Mouse (Mus musculus) small intestine, adult 10 weeks (tissue): ENCODE measurements around the gene Aff1. TPM values are rescaled to one million over a fixed set of nuclear protein-coding genes. Genes with fewer than 3 reads are reported as not detected.

Experiments used
- polyA plus RNA-seq: library from polyadenylated mRNA; stranded (reverse); fragments of 350-450 nt; fragmentation: Illumina TruSeq; extraction: RNeasy Lipid Tissue Mini Kit (QIAGEN cat#74804); gene quantifications from one replicate; pipeline ENCODE4 v1.2.3, GENCODE M21; 2014; ENCODE audit warnings: low replicate concordance

Aff1 gene
- polyA plus RNA-seq, result 18.0 TPM

GRCm38 (mm10) chr5:103691624-103692530 is at the start of gene Aff1:
TSS of gene Aff1 (plus strand) at chr5:103692374.

GRCm38 (mm10) chr5:103655346-103656118 is 36.6 kb upstream of the Aff1 start, which contains the start of gene 1700016H13Rik:
TSS of gene 1700016H13Rik (minus strand) at chr5:103656010.

Other genes with a start within 250 kb of the Aff1 start
- 0.45 TPM for gene Slc10a6, start 63.0 kb upstream of the Aff1 start, polyA plus RNA-seq
- not detected for gene 1700016H13Rik, start 36.4 kb upstream of the Aff1 start, polyA plus RNA-seq
- gene Klhl8, start 218.9 kb downstream of the Aff1 start, polyA plus RNA-seq, result 0.78 TPM